Mouse (Mus musculus) midbrain, embryonic 12.5 days (tissue): ENCODE measurements around the gene Fxn. TPM values are rescaled to one million over a fixed set of nuclear protein-coding genes. Genes with fewer than 3 reads are reported as not detected.

Experiments
- ATAC-seq: fragments of 200-750 bp; cut with Nextera tagmentation; 2 replicates; pipeline ENCODE4 v1.8.0; 2017; ENCODE audit warnings: low read depth, moderate TSS enrichment, moderate library complexity; ENCODE audit not compliant: low FRiP score
- H3K27ac ChIP-seq: fragments of 300-500 bp; sonication (generic); replicated peaks from 2 replicates; pipeline ENCODE4 v1.5.1; 2016; ENCODE audit warnings: mild to moderate bottlenecking
- H3K27me3 ChIP-seq: fragments of 300-500 bp; sonication (generic); 2 replicates; pipeline ENCODE4 v1.6.1; 2016; ENCODE audit warnings: mild to moderate bottlenecking
- H3K36me3 ChIP-seq: fragments of 300-500 bp; sonication (generic); 2 replicates; pipeline ENCODE4 v1.6.1; 2016
- H3K4me1 ChIP-seq: fragments of 300-500 bp; sonication (generic); 2 replicates; pipeline ENCODE4 v1.6.1; 2016
- H3K4me2 ChIP-seq: fragments of 300-500 bp; sonication (generic); replicated peaks from 2 replicates; pipeline ENCODE4 v1.6.1; 2016; ENCODE audit warnings: mild to moderate bottlenecking, moderate library complexity
- H3K4me3 ChIP-seq: fragments of 300-500 bp; sonication (generic); 2 replicates; pipeline ENCODE4 v1.5.1; 2016; ENCODE audit warnings: mild to moderate bottlenecking
- H3K9ac ChIP-seq: fragments of 300-500 bp; sonication (generic); replicated peaks from 2 replicates; pipeline ENCODE4 v1.6.1; 2016; ENCODE audit warnings: mild to moderate bottlenecking, moderate library complexity
- H3K9me3 ChIP-seq: fragments of 300-500 bp; sonication (generic); 2 replicates; pipeline ENCODE4 v1.6.1; 2016; ENCODE audit warnings: mild to moderate bottlenecking
- WGBS: fragments of 180-500 bp; shearing (Covaris S2); methylation state at CpG from one replicate; pipeline ENCODE4 v1.1.7; 2016; 5-methylcytosine and 5-hydroxymethylcytosine counted together
- polyA plus RNA-seq: library from polyadenylated mRNA; unstranded; fragments of >200 nt; fragmentation: Nextera tagmentation; extraction: Ambion mirVana; gene quantifications from 2 replicates; pipeline ENCODE4 v1.2.1, GENCODE M21; 2016

Gene Fxn
- polyA plus RNA-seq: 42.5 and 49.4 TPM in 2 replicates

- H3K27ac ChIP-seq: peak within 1 kb of the TSS; percentile 85
- H3K36me3 ChIP-seq: no peaks in the 10 kb centered on the region
- peak; percentile 96 for ATAC-seq
- H3K4me2 ChIP-seq: peak within 1 kb of the TSS; percentile 85
- under 1% methylated on average over 13 of the region's 22 CpGs for WGBS
- peak within 1 kb of the TSS; percentile 72 for H3K4me3 ChIP-seq
- no peaks in the 10 kb centered on the region for H3K9me3 ChIP-seq
- H3K9ac ChIP-seq: peak within 1 kb of the TSS; percentile 70
- peaks cover 4% of the 10 kb centered on the region; the same call in 1 of the 2 replicates for H3K27me3 ChIP-seq
- H3K4me1 ChIP-seq: peaks cover 11% of the 10 kb centered on the region
These were observed at the start of gene Fxn for GRCm38 (mm10) chr19:24280601-24281228. TSS of gene Fxn (minus strand) at chr19:24280605.

DNA sequence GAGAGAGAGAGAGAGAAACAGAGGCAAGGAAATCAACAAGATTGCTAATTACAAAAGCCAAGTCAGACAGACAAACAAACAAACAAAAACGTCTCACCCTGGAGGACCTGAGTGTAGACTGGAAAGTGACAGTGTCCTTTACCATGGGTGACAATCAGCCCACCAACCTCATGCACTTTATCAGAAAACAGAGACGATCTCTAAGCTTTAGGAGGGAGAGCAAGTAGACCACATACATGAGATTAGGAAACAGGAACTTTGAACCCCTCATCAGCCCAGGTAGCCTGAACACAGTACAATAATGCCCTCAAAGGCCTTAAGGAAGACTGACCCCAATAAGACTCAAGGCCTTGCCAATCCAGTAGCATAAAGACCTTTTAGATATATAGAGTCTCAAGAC is 47.5 kb upstream of the Fxn start:
- Histone ChIP-seq H3K9me3 (no peaks in the 10 kb centered on the region), H3K4me1 (peaks cover 27% of the 10 kb centered on the region), H3K27ac (no peak overlapping the region), H3K27me3 (no peaks in the 10 kb centered on the region), H3K36me3 (no peaks in the 10 kb centered on the region), H3K4me2 (no peak overlapping the region), H3K4me3 (no peak overlapping the region), H3K9ac (no peak overlapping the region)
- ATAC-seq: no peak
- WGBS: 76% methylated on average over 2 of the region's 2 CpGs

GRCm38 (mm10) chr19:24326969-24327368 is 46.6 kb upstream of the Fxn start:
- ATAC-seq: no peak
- H3K27me3 ChIP-seq: no peaks in the 10 kb centered on the region
- 60% methylated on average over 1 of the region's 1 CpGs for WGBS

DNA sequence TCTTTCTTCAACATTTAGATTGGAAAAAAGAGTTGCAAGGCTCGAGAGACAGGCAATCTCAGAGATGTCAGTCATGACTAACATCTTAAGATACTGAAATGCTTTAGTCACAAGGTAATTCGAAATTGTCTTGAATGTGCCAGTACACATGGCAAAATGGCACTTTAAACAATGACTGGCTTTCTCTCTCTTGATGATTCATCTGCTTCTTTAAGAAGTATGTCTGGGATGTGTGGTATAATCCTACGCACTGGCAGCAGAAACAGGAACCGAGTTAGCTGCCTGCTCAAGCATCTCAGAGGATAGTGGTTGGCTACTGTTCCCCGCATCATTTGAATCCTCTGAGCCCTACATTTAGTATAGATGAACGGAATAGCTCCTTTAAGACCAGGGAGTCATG is 45.3 kb upstream of the Fxn start:
- Histone ChIP-seq H3K27ac (no peak overlapping the region), H3K4me3 (no peak overlapping the region), H3K9ac (no peak overlapping the region), H3K27me3 (no peaks in the 10 kb centered on the region), H3K4me1 (peaks cover 27% of the 10 kb centered on the region), H3K9me3 (no peaks in the 10 kb centered on the region), H3K4me2 (no peak overlapping the region), H3K36me3 (no peaks in the 10 kb centered on the region)
- no peak for ATAC-seq
- WGBS: 87% methylated on average over 6 of the region's 6 CpGs

More at GRCm38 (mm10) chr19:24326969-24327368, 46.6 kb upstream of the Fxn start:
- Histone ChIP-seq H3K27ac (no peak overlapping the region), H3K4me1 (peaks cover 27% of the 10 kb centered on the region), H3K9ac (no peak overlapping the region), H3K4me2 (no peak overlapping the region), H3K36me3 (no peaks in the 10 kb centered on the region), H3K4me3 (no peak overlapping the region), H3K9me3 (no peaks in the 10 kb centered on the region)

GRCm38 (mm10) chr19:24323841-24324613 is 43.6 kb upstream of the Fxn start:
- no peak overlapping the region for H3K27ac ChIP-seq
- 39% methylated on average over 10 of the region's 10 CpGs for WGBS
- H3K4me3 ChIP-seq: no peak overlapping the region
- H3K9ac ChIP-seq: no peak overlapping the region
- H3K4me2 ChIP-seq: no peak overlapping the region
- H3K4me1 ChIP-seq: peaks cover 27% of the 10 kb centered on the region
- H3K27me3 ChIP-seq: no peaks in the 10 kb centered on the region
- H3K36me3 ChIP-seq: no peaks in the 10 kb centered on the region
- H3K9me3 ChIP-seq: no peaks in the 10 kb centered on the region
- ATAC-seq: no peak

DNA sequence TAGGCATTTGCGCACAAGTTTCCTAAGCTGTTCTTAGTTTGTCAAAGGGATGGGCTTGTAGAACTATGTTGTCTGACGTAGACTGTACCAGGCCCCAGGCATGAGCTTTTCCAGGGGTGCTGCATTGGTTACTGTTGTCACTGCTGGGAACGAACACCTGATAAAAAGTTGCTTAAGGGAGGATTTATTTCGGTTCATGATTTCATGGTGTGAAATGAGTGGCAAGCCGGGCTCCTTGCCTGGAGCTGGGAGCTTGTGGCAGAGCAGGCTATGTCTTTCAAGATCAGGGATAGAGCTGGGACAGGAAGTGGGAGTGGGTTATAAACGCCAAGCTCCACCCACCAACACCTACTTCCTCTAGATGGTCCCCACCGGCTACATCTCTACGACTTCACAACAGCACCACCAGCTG is 41.5 kb upstream of the Fxn start:
- Histone ChIP-seq H3K36me3 (no peaks in the 10 kb centered on the region), H3K27ac (no peak overlapping the region), H3K27me3 (no peaks in the 10 kb centered on the region), H3K4me2 (no peak overlapping the region), H3K4me3 (no peak overlapping the region), H3K9me3 (no peaks in the 10 kb centered on the region), H3K4me1 (peaks cover 26% of the 10 kb centered on the region), H3K9ac (no peak overlapping the region)
- WGBS: 93% methylated on average over 8 of the region's 8 CpGs
- no peak for ATAC-seq

GRCm38 (mm10) chr19:24321211-24321899 is 41.0 kb upstream of the Fxn start:
- H3K27me3 ChIP-seq: no peaks in the 10 kb centered on the region

DNA sequence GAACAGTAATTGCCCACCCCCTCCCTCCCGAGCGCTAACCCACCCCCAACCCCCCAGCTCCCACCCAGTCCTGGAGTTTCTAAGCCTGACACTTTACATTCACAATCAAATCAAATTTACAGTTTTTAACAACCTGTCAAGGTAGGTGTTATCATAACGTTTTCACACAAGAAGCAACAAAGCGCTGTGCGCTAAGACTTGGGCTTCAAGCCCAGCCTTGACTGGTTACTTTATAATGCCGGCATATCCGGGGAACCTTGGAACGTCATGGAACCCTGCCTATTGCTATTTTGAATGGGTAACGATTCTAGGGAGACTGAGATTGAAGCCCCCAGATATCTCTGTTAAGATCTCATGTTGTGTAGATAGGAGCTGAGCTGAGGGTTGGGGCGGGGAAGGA is 37.8 kb upstream of the Fxn start:
- Histone ChIP-seq H3K9ac (no peak overlapping the region), H3K27ac (no peak overlapping the region), H3K9me3 (no peaks in the 10 kb centered on the region), H3K4me3 (no peak overlapping the region), H3K4me1 (peaks cover 21% of the 10 kb centered on the region), H3K36me3 (no peaks in the 10 kb centered on the region), H3K27me3 (0 out of 2 replicates have a peak, but pooled peaks cover 6% of the 10 kb centered on the region), H3K4me2 (no peak overlapping the region)
- 89% methylated on average over 10 of the region's 10 CpGs for WGBS
- ATAC-seq: no peak

More at GRCm38 (mm10) chr19:24321211-24321899, 41.0 kb upstream of the Fxn start:
- Histone ChIP-seq H3K36me3 (no peaks in the 10 kb centered on the region), H3K9ac (no peak overlapping the region), H3K27ac (no peak overlapping the region), H3K4me2 (no peak overlapping the region), H3K4me3 (no peak overlapping the region), H3K9me3 (no peaks in the 10 kb centered on the region), H3K4me1 (peaks cover 26% of the 10 kb centered on the region)
- 92% methylated on average over 6 of the region's 6 CpGs for WGBS
- no peak for ATAC-seq

DNA sequence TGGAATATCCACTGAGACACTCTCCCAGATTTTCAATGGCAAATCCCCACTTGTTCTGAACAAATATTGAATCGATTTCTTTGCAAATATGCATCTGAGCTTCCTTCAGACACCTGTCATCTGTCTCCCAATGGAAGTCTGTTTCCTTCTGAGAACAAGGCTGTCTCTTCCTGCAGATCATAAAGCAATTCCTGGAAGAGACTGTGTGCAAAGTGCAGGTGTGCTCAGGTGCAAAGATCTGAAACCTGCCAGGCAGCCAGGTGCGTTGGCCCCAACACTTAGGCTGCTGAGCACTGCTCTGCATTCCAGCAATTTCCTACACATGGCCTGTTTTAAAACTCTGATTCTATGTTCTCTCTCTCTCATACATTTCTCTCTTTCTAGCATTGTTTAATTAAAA is 37.3 kb upstream of the Fxn start:
- Histone ChIP-seq H3K9me3 (no peaks in the 10 kb centered on the region), H3K36me3 (no peaks in the 10 kb centered on the region), H3K4me2 (no peak overlapping the region), H3K4me1 (peaks cover 24% of the 10 kb centered on the region), H3K9ac (no peak overlapping the region), H3K4me3 (no peak overlapping the region), H3K27ac (no peak overlapping the region), H3K27me3 (0 out of 2 replicates have a peak, but pooled peaks cover 6% of the 10 kb centered on the region)
- no peak for ATAC-seq
- WGBS: 93% methylated on average over 2 of the region's 2 CpGs

- no peak overlapping the region for H3K9ac ChIP-seq
- no peak overlapping the region for H3K4me2 ChIP-seq
- 53% methylated on average over 15 of the region's 15 CpGs for WGBS
- H3K27me3 ChIP-seq: 0 out of 2 replicates have a peak, but pooled peaks cover 6% of the 10 kb centered on the region
- H3K36me3 ChIP-seq: no peaks in the 10 kb centered on the region
- H3K9me3 ChIP-seq: no peaks in the 10 kb centered on the region
- H3K4me3 ChIP-seq: no peak overlapping the region
- H3K4me1 ChIP-seq: peaks cover 28% of the 10 kb centered on the region
- no peak overlapping the region for H3K27ac ChIP-seq
- ATAC-seq: 0 out of 2 replicates have a peak, but pooled peaks have one; percentile 49
These were observed 36.7 kb upstream of the Fxn start for GRCm38 (mm10) chr19:24317038-24317591.

DNA sequence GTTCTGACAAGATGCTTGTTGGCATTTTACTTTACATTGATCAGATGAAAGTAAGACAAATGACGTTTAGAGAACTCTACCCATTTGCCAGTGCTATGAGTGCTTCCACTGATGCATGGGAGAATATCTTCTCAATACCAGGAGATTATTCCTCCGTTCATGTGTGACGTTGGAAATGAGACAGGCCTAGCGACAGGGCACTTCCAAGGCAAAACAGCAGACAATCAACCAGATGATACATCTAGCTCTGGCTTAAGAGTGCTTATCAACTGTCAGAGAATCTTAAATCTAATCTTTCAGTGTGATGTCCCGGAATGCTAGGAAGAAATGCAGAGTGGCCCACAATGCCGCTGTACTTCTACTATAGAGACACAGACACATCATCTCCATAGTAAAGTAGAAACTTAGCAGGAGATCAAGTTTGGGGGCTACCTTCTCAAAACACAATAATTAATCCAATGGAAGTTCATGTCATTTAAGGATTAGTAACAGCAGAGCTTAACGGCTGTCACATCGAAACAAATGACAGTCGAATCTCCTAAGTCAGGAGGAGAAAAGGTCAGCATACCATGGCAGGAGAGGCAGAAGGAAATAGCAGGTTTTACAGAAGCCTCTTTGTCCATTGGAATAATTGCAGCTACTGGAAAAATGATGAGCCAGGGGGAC is 35.8 kb upstream of the Fxn start:
- no peak overlapping the region for H3K9ac ChIP-seq
- H3K4me1 ChIP-seq: peaks cover 30% of the 10 kb centered on the region
- no peaks in the 10 kb centered on the region for H3K36me3 ChIP-seq
- H3K27me3 ChIP-seq: 0 out of 2 replicates have a peak, but pooled peaks cover 6% of the 10 kb centered on the region
- no peak for ATAC-seq
- H3K9me3 ChIP-seq: no peaks in the 10 kb centered on the region
- 56% methylated on average over 9 of the region's 9 CpGs for WGBS
- H3K27ac ChIP-seq: no peak overlapping the region
- H3K4me3 ChIP-seq: no peak overlapping the region
- H3K4me2 ChIP-seq: no peak overlapping the region
